Mouse (Mus musculus): ENCODE results near the gene Patl2. TPM values are rescaled to one million over a fixed set of nuclear protein-coding genes. Genes with fewer than 3 reads are reported as not detected.

Patl2 gene
- total and polyA plus RNA-seq, 3 experiments = 0.58 to 0.84 TPM; not detected in 1

DNA sequence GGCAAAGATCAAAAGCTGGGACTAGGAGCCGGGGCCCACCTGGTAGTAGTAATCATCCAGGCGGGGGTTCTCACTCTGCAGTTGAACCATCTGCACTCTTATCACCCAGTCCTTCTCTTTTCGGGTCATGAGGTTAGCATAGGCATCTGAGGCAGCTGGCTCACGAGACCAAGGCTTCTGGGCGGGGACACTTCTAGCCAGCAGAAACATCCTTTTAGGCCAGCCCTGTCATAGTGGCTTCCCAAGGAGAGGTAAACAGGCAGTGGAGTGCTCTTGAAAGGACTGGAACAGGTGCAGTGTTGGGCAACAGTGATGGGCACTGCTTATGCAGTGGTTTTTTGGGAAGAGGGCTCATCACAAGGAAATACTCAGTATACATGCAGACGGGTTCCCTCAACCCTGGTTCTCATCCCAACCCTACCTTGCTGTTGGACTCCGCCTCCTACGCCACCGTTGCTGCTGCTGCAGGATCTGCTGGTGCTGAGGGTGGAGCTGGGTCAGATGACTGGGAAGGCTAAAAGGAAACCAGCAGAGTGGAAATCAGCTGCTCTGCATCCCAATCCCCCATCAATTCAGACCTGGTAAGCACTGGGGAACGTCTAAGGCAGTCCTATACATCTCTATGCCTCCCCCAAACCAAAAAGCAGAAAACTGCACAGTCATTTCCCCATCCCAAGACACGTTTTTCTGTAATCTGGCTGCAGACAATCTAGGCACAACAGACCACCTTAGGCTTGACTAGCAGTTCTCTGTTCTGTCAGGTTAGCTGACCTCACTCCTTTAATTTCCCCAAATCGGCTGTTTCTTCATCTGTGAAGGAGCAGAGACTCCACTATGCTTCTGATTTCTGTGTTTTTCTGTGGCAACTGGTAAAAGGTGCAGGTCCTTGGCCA is 60.1 kb downstream of the Patl2 start:
- peak overlapping the region; percentile 13 for H3K9ac ChIP-seq (ENCODE audit: control insufficient read depth, low read depth, low read length, poor library complexity, severe bottlenecking)
- no peaks in the 10 kb centered on the region for H3K27me3 ChIP-seq (ENCODE audit: control insufficient read depth in 1 of 2, insufficient read depth in 2 of 2, low read length in 2 of 2)
- peak overlapping the region; percentile 8 to 16; a peak in 3 of 4 replicates for H3K4me3 ChIP-seq (ENCODE audit: control insufficient read depth in 1 of 2, insufficient read depth in 1 of 2, low read depth in 2 of 2, low read length in 2 of 2)
- no peaks in the 10 kb centered on the region for H3K9me3 ChIP-seq (replicated peaks; ENCODE audit: insufficient read depth, low read length)
- peaks cover 0 to 13% of the 10 kb centered on the region in 2 experiments; a peak in 2 of 4 replicates for H3K36me3 ChIP-seq (ENCODE audit: control insufficient read depth in 1 of 2, insufficient read depth in 2 of 2, low read length in 2 of 2)
- no peak for TF ChIP-seq ELF1 (IDR thresholded peaks at IDR 0.05; ENCODE audit: low read depth, low read length)
- TF ChIP-seq GATA1 (IDR thresholded peaks at IDR 0.05; ENCODE audit: low read depth, low read length) = peak; percentile 79
- peak; percentile 55; the same call in 1 of the 2 replicates for TF ChIP-seq USF1 (IDR thresholded peaks at IDR 0.05; ENCODE audit: low read depth, low read length)
- no peak for TF ChIP-seq CHD2 (IDR thresholded peaks at IDR 0.05; ENCODE audit: low read length)
- TF ChIP-seq EP300 (IDR thresholded peaks at IDR 0.05; ENCODE audit: low read depth in 1 of 2, low read length in 2 of 2) = peak; percentile 81 to 91
- no peak for TF ChIP-seq ZKSCAN1 (IDR thresholded peaks at IDR 0.05; ENCODE audit: low read depth, low read length)
- peak; percentile 86 for TF ChIP-seq RCOR1 (IDR thresholded peaks at IDR 0.05; ENCODE audit: low read depth, low read length)
- no peak for TF ChIP-seq MEF2A (IDR thresholded peaks at IDR 0.05; ENCODE audit: extremely low read depth, insufficient replicate concordance, low read depth, low read length, poor library complexity, severe bottlenecking)
- TF ChIP-seq ZMIZ1 (IDR thresholded peaks at IDR 0.05; ENCODE audit: low read depth, low read length) = no peak
- no peak for TF ChIP-seq UBTF (IDR thresholded peaks at IDR 0.05; ENCODE audit: borderline replicate concordance, insufficient read depth, low read depth, low read length)
- TF ChIP-seq TAL1 (IDR thresholded peaks at IDR 0.05; ENCODE audit: low read length) = peak; percentile 89
- peak; percentile 60; the same call in 1 of the 2 replicates for TF ChIP-seq GABPA (IDR thresholded peaks at IDR 0.05; ENCODE audit: low read depth, low read length)
- TF ChIP-seq POLR2AphosphoS2 (IDR thresholded peaks at IDR 0.05; ENCODE audit: low read length) = no peak
- peak; percentile 87 for TF ChIP-seq ETS1 (IDR thresholded peaks at IDR 0.05; ENCODE audit: low read depth, low read length)
- TF ChIP-seq MYC (IDR thresholded peaks at IDR 0.05; ENCODE audit: low read depth, low read length) = 0 out of 2 replicates have a peak, but pooled peaks have one; percentile 57
- TF ChIP-seq ZC3H11A (IDR thresholded peaks at IDR 0.05; ENCODE audit: low read depth, low read length) = no peak
- TF ChIP-seq SIN3A (IDR thresholded peaks at IDR 0.05; ENCODE audit: low read length) = peak; percentile 12; the same call in 1 of the 2 replicates
- TF ChIP-seq TBP (IDR thresholded peaks at IDR 0.05; ENCODE audit: low read depth, low read length) = peak; percentile 67; the same call in 1 of the 2 replicates
- TF ChIP-seq BHLHE40 (IDR thresholded peaks at IDR 0.05; ENCODE audit: borderline replicate concordance, low read depth, low read length) = peak; percentile 98
- peak; percentile 85 for TF ChIP-seq TCF12 (IDR thresholded peaks at IDR 0.05; ENCODE audit: low read depth, low read length)
- TF ChIP-seq MAX (IDR thresholded peaks at IDR 0.05; ENCODE audit: low read length) = 0 out of 2 replicates have a peak, but pooled peaks have one; percentile 19
- no peak for TF ChIP-seq NRF1 (IDR thresholded peaks at IDR 0.05; ENCODE audit: insufficient read depth, low read depth, low read length, poor library complexity, severe bottlenecking)
- 0 out of 2 replicates have a peak, but pooled peaks have one; percentile 34 for TF ChIP-seq MAZ (IDR thresholded peaks at IDR 0.05; ENCODE audit: low read depth, low read length)
- TF ChIP-seq MXI1 (IDR thresholded peaks at IDR 0.05; ENCODE audit: low read depth, low read length) = peak; percentile 55
- no peak for TF ChIP-seq MYB (IDR thresholded peaks at IDR 0.05; ENCODE audit: low read depth, low read length)
- no peak for TF ChIP-seq CTCF (IDR thresholded peaks at IDR 0.05 in 2 of 3, conservative IDR thresholded peaks at IDR 0.05 in 1 of 3; ENCODE audit: control insufficient read depth in 1 of 3, insufficient read depth in 1 of 3, low read depth in 2 of 3, low read length in 3 of 3, poor library complexity in 1 of 3, severe bottlenecking in 1 of 3)
- no peak for TF ChIP-seq NELFE (IDR thresholded peaks at IDR 0.05; ENCODE audit: low read depth, low read length)
- peak overlapping the region; percentile 43 for H3K27ac ChIP-seq (ENCODE audit: control insufficient read depth, low read depth, low read length)
- H3K4me1 ChIP-seq (ENCODE audit: control insufficient read depth in 1 of 2, insufficient read depth in 2 of 2, low read length in 2 of 2) = peaks cover 11 to 29% of the 10 kb centered on the region in 2 experiments; a peak in 3 of 4 replicates
- DNase-seq (ENCODE audit: low read depth, low spot score) = peak; percentile 86
- no peaks in the 10 kb centered on the region for H3K79me2 ChIP-seq (ENCODE audit: control insufficient read depth, insufficient read depth, low read length, poor library complexity)
